Mouse (Mus musculus): Measurements from ENCODE around the gene Rnase2b.

The Rnase2b gene

GRCm38 (mm10) chr14:51145521-51145920, 16.5 kb upstream of the Rnase2b start:
- Histone ChIP-seq H3K36me3 (ENCODE audit: insufficient read depth, low read length) (no peaks in the 10 kb centered on the region), H3K27me3 (ENCODE audit: insufficient read depth, low read length) (no peaks in the 10 kb centered on the region; the same call in 1 of the 2 replicates), H3K4me1 (replicated peaks; ENCODE audit: low read depth, low read length) (peaks cover 16% of the 10 kb centered on the region), H3K4me3 (replicated peaks; ENCODE audit: low read length) (no peak overlapping the region), H3K9me3 (ENCODE audit: low read length) (peaks cover 4% of the 10 kb centered on the region)
- TF ChIP-seq CTCF (conservative IDR thresholded peaks at IDR 0.05; ENCODE audit: low read length) (no peak), NANOG (IDR thresholded peaks at IDR 0.05; ENCODE audit: borderline replicate concordance, low read length) (no peak), POU5F1 (IDR thresholded peaks at IDR 0.05; ENCODE audit: borderline replicate concordance, low read length) (no peak)

GRCm38 (mm10) chr14:51146685-51147084, 15.4 kb upstream of the Rnase2b start, which contains the start of gene Rnase1:
Gene Rnase1 (minus strand): TSS chr14:51146785.
- no peaks in the 10 kb centered on the region for H3K9me3 ChIP-seq (ENCODE audit: low read length)
- H3K36me3 ChIP-seq (ENCODE audit: insufficient read depth, low read length), result no peaks in the 10 kb centered on the region
- peaks cover 16% of the 10 kb centered on the region for H3K4me1 ChIP-seq (replicated peaks; ENCODE audit: low read depth, low read length)
- no peak within 1 kb of the TSS for H3K4me3 ChIP-seq (replicated peaks; ENCODE audit: low read length)
- H3K27me3 ChIP-seq (ENCODE audit: insufficient read depth, low read length), result no peaks in the 10 kb centered on the region; the same call in 1 of the 2 replicates
- TF ChIP-seq POU5F1 (IDR thresholded peaks at IDR 0.05; ENCODE audit: borderline replicate concordance, low read length) (no peak), NANOG (IDR thresholded peaks at IDR 0.05; ENCODE audit: borderline replicate concordance, low read length) (no peak), CTCF (conservative IDR thresholded peaks at IDR 0.05; ENCODE audit: low read length) (no peak)

- Histone ChIP-seq H3K27me3 (ENCODE audit: insufficient read depth, low read length) (no peaks in the 10 kb centered on the region; the same call in 1 of the 2 replicates), H3K4me3 (replicated peaks; ENCODE audit: low read length) (no peak overlapping the region), H3K4me1 (replicated peaks; ENCODE audit: low read depth, low read length) (peaks cover 16% of the 10 kb centered on the region), H3K9me3 (ENCODE audit: low read length) (no peaks in the 10 kb centered on the region), H3K36me3 (ENCODE audit: insufficient read depth, low read length) (no peaks in the 10 kb centered on the region)
- no peak for TF ChIP-seq POU5F1 (IDR thresholded peaks at IDR 0.05; ENCODE audit: borderline replicate concordance, low read length)
- TF ChIP-seq NANOG (IDR thresholded peaks at IDR 0.05; ENCODE audit: borderline replicate concordance, low read length), result no peak
- no peak for TF ChIP-seq CTCF (conservative IDR thresholded peaks at IDR 0.05; ENCODE audit: low read length)
Measured at GRCm38 (mm10) chr14:51148006-51148405, 14.1 kb upstream of the Rnase2b start.

GRCm38 (mm10) chr14:51149164-51149563, 12.9 kb upstream of the Rnase2b start:
- Histone ChIP-seq H3K36me3 (ENCODE audit: insufficient read depth, low read length) (no peaks in the 10 kb centered on the region), H3K4me1 (replicated peaks; ENCODE audit: low read depth, low read length) (peaks cover 16% of the 10 kb centered on the region), H3K4me3 (replicated peaks; ENCODE audit: low read length) (no peak overlapping the region), H3K27me3 (ENCODE audit: insufficient read depth, low read length) (no peaks in the 10 kb centered on the region; the same call in 1 of the 2 replicates), H3K9me3 (ENCODE audit: low read length) (no peaks in the 10 kb centered on the region)
- TF ChIP-seq NANOG (IDR thresholded peaks at IDR 0.05; ENCODE audit: borderline replicate concordance, low read length), result no peak
- no peak for TF ChIP-seq CTCF (conservative IDR thresholded peaks at IDR 0.05; ENCODE audit: low read length)
- no peak for TF ChIP-seq POU5F1 (IDR thresholded peaks at IDR 0.05; ENCODE audit: borderline replicate concordance, low read length)

GRCm38 (mm10) chr14:51150206-51150831, 11.7 kb upstream of the Rnase2b start:
- TF ChIP-seq POU5F1 (IDR thresholded peaks at IDR 0.05; ENCODE audit: borderline replicate concordance, low read length) (no peak), NANOG (IDR thresholded peaks at IDR 0.05; ENCODE audit: borderline replicate concordance, low read length) (no peak), CTCF (conservative IDR thresholded peaks at IDR 0.05; ENCODE audit: low read length) (no peak)
- no peak overlapping the region for H3K4me3 ChIP-seq (replicated peaks; ENCODE audit: low read length)
- H3K9me3 ChIP-seq (ENCODE audit: low read length), result no peaks in the 10 kb centered on the region
- H3K36me3 ChIP-seq (ENCODE audit: insufficient read depth, low read length), result no peaks in the 10 kb centered on the region
- H3K27me3 ChIP-seq (ENCODE audit: insufficient read depth, low read length), result no peaks in the 10 kb centered on the region; the same call in 1 of the 2 replicates
- H3K4me1 ChIP-seq (replicated peaks; ENCODE audit: low read depth, low read length), result peaks cover 16% of the 10 kb centered on the region

GRCm38 (mm10) chr14:51152249-51152870, 9.7 kb upstream of the Rnase2b start:
- TF ChIP-seq NANOG (IDR thresholded peaks at IDR 0.05; ENCODE audit: borderline replicate concordance, low read length) (no peak), POU5F1 (IDR thresholded peaks at IDR 0.05; ENCODE audit: borderline replicate concordance, low read length) (no peak), CTCF (conservative IDR thresholded peaks at IDR 0.05; ENCODE audit: low read length) (no peak)
- no peaks in the 10 kb centered on the region for H3K9me3 ChIP-seq (ENCODE audit: low read length)
- H3K36me3 ChIP-seq (ENCODE audit: insufficient read depth, low read length), result no peaks in the 10 kb centered on the region
- no peaks in the 10 kb centered on the region for H3K4me1 ChIP-seq (replicated peaks; ENCODE audit: low read depth, low read length)
- no peaks in the 10 kb centered on the region; the same call in 1 of the 2 replicates for H3K27me3 ChIP-seq (ENCODE audit: insufficient read depth, low read length)
- no peak overlapping the region for H3K4me3 ChIP-seq (replicated peaks; ENCODE audit: low read length)

GRCm38 (mm10) chr14:51156056-51156735, 5.9 kb upstream of the Rnase2b start:
- Histone ChIP-seq H3K36me3 (ENCODE audit: insufficient read depth, low read length) (no peaks in the 10 kb centered on the region), H3K27me3 (ENCODE audit: insufficient read depth, low read length) (no peaks in the 10 kb centered on the region), H3K9me3 (ENCODE audit: low read length) (no peaks in the 10 kb centered on the region), H3K4me1 (replicated peaks; ENCODE audit: low read depth, low read length) (no peaks in the 10 kb centered on the region), H3K4me3 (replicated peaks; ENCODE audit: low read length) (no peak overlapping the region)
- TF ChIP-seq POU5F1 (IDR thresholded peaks at IDR 0.05; ENCODE audit: borderline replicate concordance, low read length), result no peak
- no peak for TF ChIP-seq CTCF (conservative IDR thresholded peaks at IDR 0.05; ENCODE audit: low read length)
- no peak for TF ChIP-seq NANOG (IDR thresholded peaks at IDR 0.05; ENCODE audit: borderline replicate concordance, low read length)

- H3K36me3 ChIP-seq (ENCODE audit: insufficient read depth, low read length), result no peaks in the 10 kb centered on the region
- H3K4me1 ChIP-seq (replicated peaks; ENCODE audit: low read depth, low read length), result no peaks in the 10 kb centered on the region
- no peaks in the 10 kb centered on the region for H3K27me3 ChIP-seq (ENCODE audit: insufficient read depth, low read length)
- TF ChIP-seq NANOG (IDR thresholded peaks at IDR 0.05; ENCODE audit: borderline replicate concordance, low read length), result no peak
- TF ChIP-seq POU5F1 (IDR thresholded peaks at IDR 0.05; ENCODE audit: borderline replicate concordance, low read length), result no peak
- TF ChIP-seq CTCF (conservative IDR thresholded peaks at IDR 0.05; ENCODE audit: low read length), result no peak
- H3K9me3 ChIP-seq (ENCODE audit: low read length), result no peaks in the 10 kb centered on the region
- H3K4me3 ChIP-seq (replicated peaks; ENCODE audit: low read length), result no peak overlapping the region
Measured at GRCm38 (mm10) chr14:51156736-51157068, 5.4 kb upstream of the Rnase2b start.

Data from E14TG2a.4 (cell line).